Mouse (Mus musculus): ENCODE measurements around the gene Slc16a12.
A peak's percentile ranks its signal among the peaks of the same experiment; 100 is the strongest.

Gene Slc16a12

GRCm38 (mm10) chr19:34726254-34726962, 20.7 kb downstream of the Slc16a12 start:
- DNase-seq (ENCODE audit: low spot score in 2 of 2), result no peak

- DNase-seq (ENCODE audit: low spot score in 2 of 2), result no peak
Observed at GRCm38 (mm10) chr19:34725418-34725817, 21.7 kb downstream of the Slc16a12 start.

GRCm38 (mm10) chr19:34724598-34724997, 22.5 kb downstream of the Slc16a12 start:
- no peak for DNase-seq (ENCODE audit: low spot score in 2 of 2)

- no peak for DNase-seq (ENCODE audit: low spot score in 2 of 2)
Observed at GRCm38 (mm10) chr19:34722541-34722940, 24.5 kb downstream of the Slc16a12 start.

GRCm38 (mm10) chr19:34720130-34720529, 27.0 kb downstream of the Slc16a12 start:
- no peak for DNase-seq (ENCODE audit: low spot score in 2 of 2)

- DNase-seq (ENCODE audit: low spot score in 2 of 2), result no peak
Observed at GRCm38 (mm10) chr19:34718963-34719362, 28.1 kb downstream of the Slc16a12 start.

- no peak for DNase-seq (ENCODE audit: low spot score in 2 of 2)
Observed at GRCm38 (mm10) chr19:34718478-34718877, 28.6 kb downstream of the Slc16a12 start.

- no peak for DNase-seq (ENCODE audit: low spot score in 2 of 2)
Observed at GRCm38 (mm10) chr19:34715895-34716294, 31.2 kb downstream of the Slc16a12 start.

- DNase-seq (ENCODE audit: low spot score in 2 of 2), result no peak
Observed at GRCm38 (mm10) chr19:34714250-34714666, 32.8 kb downstream of the Slc16a12 start.

- no peak for DNase-seq (ENCODE audit: low spot score in 2 of 2)
Observed at GRCm38 (mm10) chr19:34712050-34712449, 35.0 kb downstream of the Slc16a12 start.

- DNase-seq (ENCODE audit: low spot score in 2 of 2), result no peak
Observed at GRCm38 (mm10) chr19:34708221-34708620, 38.9 kb downstream of the Slc16a12 start.

GRCm38 (mm10) chr19:34707571-34707970, 39.5 kb downstream of the Slc16a12 start:
- no peak for DNase-seq (ENCODE audit: low spot score in 2 of 2)

GRCm38 (mm10) chr19:34706261-34706660, 40.8 kb downstream of the Slc16a12 start:
- no peak for DNase-seq (ENCODE audit: low spot score in 2 of 2)

- no peak for DNase-seq (ENCODE audit: low spot score in 2 of 2)
Observed at GRCm38 (mm10) chr19:34705141-34705540, 41.9 kb downstream of the Slc16a12 start.

- DNase-seq (ENCODE audit: low spot score in 2 of 2), result no peak
Observed at GRCm38 (mm10) chr19:34699300-34699699, 47.8 kb downstream of the Slc16a12 start.

- DNase-seq (ENCODE audit: low spot score in 2 of 2), result no peak
Observed at GRCm38 (mm10) chr19:34698852-34699251, 48.2 kb downstream of the Slc16a12 start.

- no peak for DNase-seq (ENCODE audit: low spot score in 2 of 2)
Observed at GRCm38 (mm10) chr19:34698432-34698831, 48.7 kb downstream of the Slc16a12 start.

- DNase-seq (ENCODE audit: low spot score in 2 of 2), result no peak
Observed at GRCm38 (mm10) chr19:34697461-34697860, 49.6 kb downstream of the Slc16a12 start.

GRCm38 (mm10) chr19:34696352-34696986, 50.6 kb downstream of the Slc16a12 start:
- no peak for DNase-seq (ENCODE audit: low spot score in 2 of 2)

- DNase-seq (ENCODE audit: low spot score in 2 of 2), result no peak
Observed at GRCm38 (mm10) chr19:34691402-34691801, 55.7 kb downstream of the Slc16a12 start.

- DNase-seq (ENCODE audit: low spot score in 2 of 2), result no peak
Observed at GRCm38 (mm10) chr19:34685530-34685929, 61.6 kb downstream of the Slc16a12 start.

GRCm38 (mm10) chr19:34684857-34685256, 62.2 kb downstream of the Slc16a12 start:
- DNase-seq (ENCODE audit: low spot score in 2 of 2), result peak in 1 of 2 experiments; percentile 12

GRCm38 (mm10) chr19:34678428-34678827, 68.7 kb downstream of the Slc16a12 start:
- DNase-seq (ENCODE audit: low spot score in 2 of 2), result no peak
